Mouse (Mus musculus): Measurements from ENCODE around the gene Gbp8. TPM values are rescaled to one million over a fixed set of nuclear protein-coding genes. Genes with fewer than 3 reads are reported as not detected.
"Not testable (repeated sequence)": the region's sequence is repeated elsewhere in the genome, so short reads cannot be mapped to it uniquely, and the experiment has no call there.

Gbp8 gene
- total RNA-seq, 2 experiments from 2014 or later, result 0.43 to 0.50 TPM

GRCm38 (mm10) chr5:105055279-105055678 lies 84.1 kb downstream of the Gbp8 start:
- no peak for DNase-seq

- DNase-seq, result not testable (repeated sequence)
Observed at GRCm38 (mm10) chr5:105053471-105054169, 85.7 kb downstream of the Gbp8 start.

GRCm38 (mm10) chr5:105032362-105032761 lies 107.0 kb downstream of the Gbp8 start:
- DNase-seq, result peak; percentile 36

- no peak for DNase-seq
Observed at GRCm38 (mm10) chr5:105012551-105012950, 126.8 kb downstream of the Gbp8 start.

- DNase-seq, result no peak
Observed at GRCm38 (mm10) chr5:105011570-105011969, 127.8 kb downstream of the Gbp8 start.

GRCm38 (mm10) chr5:105010376-105010775 lies 129.0 kb downstream of the Gbp8 start:
- no peak for DNase-seq

GRCm38 (mm10) chr5:104989411-104989810 lies 149.9 kb downstream of the Gbp8 start:
- no peak for DNase-seq

GRCm38 (mm10) chr5:104988000-104988399 lies 151.3 kb downstream of the Gbp8 start:
- DNase-seq, result peak; percentile 27

GRCm38 (mm10) chr5:104986706-104987105 lies 152.6 kb downstream of the Gbp8 start:
- peak; percentile 40 for DNase-seq

GRCm38 (mm10) chr5:104982535-104982934 lies 156.8 kb downstream of the Gbp8 start, which contains the start of gene Abcg3:
Abcg3 (minus strand) TSS chr5:104982718.
- no peak for DNase-seq

- no peak for DNase-seq
Observed at GRCm38 (mm10) chr5:104979040-104979513, 160.3 kb downstream of the Gbp8 start.

Other genes with a start within 250 kb of the Gbp8 start
- gene Abcg3, start 156.8 kb downstream of the Gbp8 start, total RNA-seq (2021), result under 1 TPM; 0.14 to 0.17 TPM
- 1 to 10 TPM; 8.5 to 9.1 TPM for gene Gbp9, start within 50 bp of the Gbp8 start, total RNA-seq (2021)
- 1 to 10 TPM; 4.6 to 7.1 TPM for gene Gbp4, start within 50 bp of the Gbp8 start, total RNA-seq (2021)
- gene Gbp10, start 100.0 kb upstream of the Gbp8 start, total RNA-seq (2021), result not detected
- gene Gm43302, start 154.2 kb upstream of the Gbp8 start, total RNA-seq (2021), result not detected
- gene Gbp6, start 154.2 kb upstream of the Gbp8 start, total RNA-seq (2021), result 1 to 10 TPM; 1.4 to 1.9 TPM

Data from heart, postnatal 4 days (tissue).